Mouse (Mus musculus): Measurements from ENCODE around the gene Fam13a. TPM values are rescaled to one million over a fixed set of nuclear protein-coding genes. Genes with fewer than 3 reads are reported as not detected.

Gene Fam13a
- total and polyA plus RNA-seq, 2 experiments from 2014 or later: 9.5 to 12.4 TPM

- Histone ChIP-seq H3K4me2 (ENCODE audit: low read depth, low read length) (no peak overlapping the region), H3K36me3 (replicated peaks; ENCODE audit: control insufficient read depth, insufficient read depth, low read length) (peaks cover 35% of the 10 kb centered on the region), H3K4me3 (ENCODE audit: low read depth, low read length) (no peak overlapping the region), H3K27ac (ENCODE audit: low read depth) (no peak overlapping the region), H3K9me3 (replicated peaks; ENCODE audit: control insufficient read depth, low read length) (no peaks in the 10 kb centered on the region), H3K9ac (replicated peaks; ENCODE audit: low read depth, low read length) (no peak overlapping the region), H3K4me1 (ENCODE audit: control insufficient read depth, insufficient read depth) (no peaks in the 10 kb centered on the region), H3K27me3 (ENCODE audit: control insufficient read depth, insufficient read depth, low read length) (no peaks in the 10 kb centered on the region)
- DNase-seq (ENCODE audit: low spot score) (no peak), ATAC-seq (ENCODE audit: insufficient read depth, low read depth) (no peak)
- 71% methylated on average over 4 of the region's 4 CpGs for WGBS
- TF ChIP-seq EP300 (IDR thresholded peaks at IDR 0.05; ENCODE audit: low read depth) (no peak), CTCF (IDR thresholded peaks at IDR 0.05; ENCODE audit: low read depth) (no peak)
Measured at GRCm38 (mm10) chr6:58946840-58947239, 77.5 kb downstream of the Fam13a start.

GRCm38 (mm10) chr6:58946246-58946645, 78.1 kb downstream of the Fam13a start:
- Histone ChIP-seq H3K36me3 (replicated peaks; ENCODE audit: control insufficient read depth, insufficient read depth, low read length) (peaks cover 31% of the 10 kb centered on the region), H3K4me2 (ENCODE audit: low read depth, low read length) (no peak overlapping the region), H3K4me1 (ENCODE audit: control insufficient read depth, insufficient read depth) (no peaks in the 10 kb centered on the region), H3K9ac (replicated peaks; ENCODE audit: low read depth, low read length) (no peak overlapping the region), H3K27me3 (ENCODE audit: control insufficient read depth, insufficient read depth, low read length) (no peaks in the 10 kb centered on the region), H3K9me3 (replicated peaks; ENCODE audit: control insufficient read depth, low read length) (no peaks in the 10 kb centered on the region), H3K27ac (ENCODE audit: low read depth) (no peak overlapping the region), H3K4me3 (ENCODE audit: low read depth, low read length) (no peak overlapping the region)
- 61% methylated on average over 2 of the region's 2 CpGs for WGBS
- no peak for DNase-seq (ENCODE audit: low spot score)
- no peak for ATAC-seq (ENCODE audit: insufficient read depth, low read depth)
- TF ChIP-seq EP300 (IDR thresholded peaks at IDR 0.05; ENCODE audit: low read depth) (no peak), CTCF (IDR thresholded peaks at IDR 0.05; ENCODE audit: low read depth) (no peak)

GRCm38 (mm10) chr6:58943958-58944357, 80.4 kb downstream of the Fam13a start:
- Histone ChIP-seq H3K4me1 (ENCODE audit: control insufficient read depth, insufficient read depth) (no peaks in the 10 kb centered on the region), H3K9me3 (replicated peaks; ENCODE audit: control insufficient read depth, low read length) (no peaks in the 10 kb centered on the region), H3K27me3 (ENCODE audit: control insufficient read depth, insufficient read depth, low read length) (no peaks in the 10 kb centered on the region), H3K36me3 (replicated peaks; ENCODE audit: control insufficient read depth, insufficient read depth, low read length) (peaks cover 45% of the 10 kb centered on the region), H3K9ac (replicated peaks; ENCODE audit: low read depth, low read length) (no peak overlapping the region), H3K27ac (ENCODE audit: low read depth) (no peak overlapping the region), H3K4me3 (ENCODE audit: low read depth, low read length) (no peak overlapping the region), H3K4me2 (ENCODE audit: low read depth, low read length) (no peak overlapping the region)
- DNase-seq (ENCODE audit: low spot score) (no peak), ATAC-seq (ENCODE audit: insufficient read depth, low read depth) (no peak)
- WGBS: 59% methylated on average over 3 of the region's 3 CpGs
- TF ChIP-seq CTCF (IDR thresholded peaks at IDR 0.05; ENCODE audit: low read depth) (no peak), EP300 (IDR thresholded peaks at IDR 0.05; ENCODE audit: low read depth) (no peak)

GRCm38 (mm10) chr6:58942276-58942675, 82.1 kb downstream of the Fam13a start:
- Histone ChIP-seq H3K9me3 (replicated peaks; ENCODE audit: control insufficient read depth, low read length) (no peaks in the 10 kb centered on the region), H3K36me3 (replicated peaks; ENCODE audit: control insufficient read depth, insufficient read depth, low read length) (peaks cover 49% of the 10 kb centered on the region), H3K4me1 (ENCODE audit: control insufficient read depth, insufficient read depth) (no peaks in the 10 kb centered on the region), H3K9ac (replicated peaks; ENCODE audit: low read depth, low read length) (no peak overlapping the region), H3K27me3 (ENCODE audit: control insufficient read depth, insufficient read depth, low read length) (no peaks in the 10 kb centered on the region), H3K4me3 (ENCODE audit: low read depth, low read length) (no peak overlapping the region), H3K27ac (ENCODE audit: low read depth) (no peak overlapping the region), H3K4me2 (ENCODE audit: low read depth, low read length) (no peak overlapping the region)
- TF ChIP-seq CTCF (IDR thresholded peaks at IDR 0.05; ENCODE audit: low read depth) (no peak), EP300 (IDR thresholded peaks at IDR 0.05; ENCODE audit: low read depth) (no peak)
- 90% methylated on average over 2 of the region's 2 CpGs for WGBS
- DNase-seq (ENCODE audit: low spot score) (no peak), ATAC-seq (ENCODE audit: insufficient read depth, low read depth) (no peak)

- Histone ChIP-seq H3K36me3 (replicated peaks; ENCODE audit: control insufficient read depth, insufficient read depth, low read length) (peaks cover 49% of the 10 kb centered on the region), H3K4me1 (ENCODE audit: control insufficient read depth, insufficient read depth) (no peaks in the 10 kb centered on the region), H3K4me2 (ENCODE audit: low read depth, low read length) (no peak overlapping the region), H3K9me3 (replicated peaks; ENCODE audit: control insufficient read depth, low read length) (no peaks in the 10 kb centered on the region), H3K27me3 (ENCODE audit: control insufficient read depth, insufficient read depth, low read length) (no peaks in the 10 kb centered on the region), H3K9ac (replicated peaks; ENCODE audit: low read depth, low read length) (no peak overlapping the region), H3K4me3 (ENCODE audit: low read depth, low read length) (no peak overlapping the region), H3K27ac (ENCODE audit: low read depth) (no peak overlapping the region)
- DNase-seq (ENCODE audit: low spot score): no peak
- no peak for ATAC-seq (ENCODE audit: insufficient read depth, low read depth)
- no peak for TF ChIP-seq CTCF (IDR thresholded peaks at IDR 0.05; ENCODE audit: low read depth)
- no peak for TF ChIP-seq EP300 (IDR thresholded peaks at IDR 0.05; ENCODE audit: low read depth)
Measured at GRCm38 (mm10) chr6:58937726-58938125, 86.6 kb downstream of the Fam13a start.

- 83% methylated on average over 4 of the region's 4 CpGs for WGBS
- Histone ChIP-seq H3K9me3 (replicated peaks; ENCODE audit: control insufficient read depth, low read length) (no peaks in the 10 kb centered on the region), H3K4me3 (ENCODE audit: low read depth, low read length) (no peak overlapping the region), H3K36me3 (replicated peaks; ENCODE audit: control insufficient read depth, insufficient read depth, low read length) (peaks cover 33% of the 10 kb centered on the region), H3K27ac (ENCODE audit: low read depth) (no peak overlapping the region), H3K9ac (replicated peaks; ENCODE audit: low read depth, low read length) (no peak overlapping the region), H3K4me2 (ENCODE audit: low read depth, low read length) (no peak overlapping the region), H3K27me3 (ENCODE audit: control insufficient read depth, insufficient read depth, low read length) (no peaks in the 10 kb centered on the region), H3K4me1 (ENCODE audit: control insufficient read depth, insufficient read depth) (peaks cover 14% of the 10 kb centered on the region)
- no peak for TF ChIP-seq CTCF (IDR thresholded peaks at IDR 0.05; ENCODE audit: low read depth)
- no peak for TF ChIP-seq EP300 (IDR thresholded peaks at IDR 0.05; ENCODE audit: low read depth)
- ATAC-seq (ENCODE audit: insufficient read depth, low read depth) (no peak), DNase-seq (ENCODE audit: low spot score) (no peak)
Measured at GRCm38 (mm10) chr6:58934144-58934543, 90.2 kb downstream of the Fam13a start.

Measured in heart, postnatal 0 days (tissue).